Mouse (Mus musculus) testis, adult 2 months (tissue): Measurements from ENCODE around the gene Smyd4. TPM values are rescaled to one million over a fixed set of nuclear protein-coding genes. Genes with fewer than 3 reads are reported as not detected.
A peak's percentile ranks its signal among the peaks of the same experiment; 100 is the strongest.

Experiments used
- H3K27ac ChIP-seq: fragments of 200-500 bp; 2 replicates; pipeline ENCODE4 v1.5.1; 2012; ENCODE audit warnings: low read depth, low read length; ENCODE audit not compliant: control insufficient read depth, insufficient read depth
- H3K27me3 ChIP-seq: fragments of 200-500 bp; 2 replicates; pipeline ENCODE4 v1.6.1; 2012; ENCODE audit warnings: mild to moderate bottlenecking, low read length, moderate library complexity; ENCODE audit not compliant: control insufficient read depth, insufficient read depth
- H3K36me3 ChIP-seq: fragments of 200-500 bp; 2 replicates; pipeline ENCODE4 v1.6.1; 2012; ENCODE audit warnings: mild to moderate bottlenecking, low read length; ENCODE audit not compliant: control insufficient read depth, insufficient read depth
- H3K4me1 ChIP-seq: fragments of 200-500 bp; 2 replicates; pipeline ENCODE4 v1.6.1; 2012; ENCODE audit warnings: low read length; ENCODE audit not compliant: control insufficient read depth, insufficient read depth
- H3K4me3 ChIP-seq: fragments of 200-500 bp; 2 replicates; pipeline ENCODE4 v1.5.1; 2012; ENCODE audit warnings: low read depth, mild to moderate bottlenecking, low read length, moderate library complexity, mixed read lengths; ENCODE audit not compliant: control insufficient read depth
- CTCF ChIP-seq: fragments of 200-500 bp; IDR thresholded peaks from 2 replicates; pipeline ENCODE4 v1.5.1; 2012; ENCODE audit warnings: low read depth, mild to moderate bottlenecking, inconsistent platforms, low read length, moderate library complexity; ENCODE audit not compliant: control insufficient read depth, insufficient read depth, insufficient replicate concordance
- POLR2A ChIP-seq: fragments of 200-500 bp; IDR thresholded peaks from 2 replicates; pipeline ENCODE4 v1.6.1; 2012; ENCODE audit warnings: low read depth, mild to moderate bottlenecking, inconsistent platforms, low read length, moderate library complexity; ENCODE audit not compliant: control insufficient read depth
- polyA plus RNA-seq: library from polyadenylated mRNA; depleted of rRNA; stranded (reverse); fragments of >200 nt; gene quantifications from 2 replicates; pipeline ENCODE4 v1.2.3, GENCODE M21; 2012; rRNA removed

The Smyd4 gene
- polyA plus RNA-seq: 1.8 and 2.1 TPM in 2 replicates

DNA sequence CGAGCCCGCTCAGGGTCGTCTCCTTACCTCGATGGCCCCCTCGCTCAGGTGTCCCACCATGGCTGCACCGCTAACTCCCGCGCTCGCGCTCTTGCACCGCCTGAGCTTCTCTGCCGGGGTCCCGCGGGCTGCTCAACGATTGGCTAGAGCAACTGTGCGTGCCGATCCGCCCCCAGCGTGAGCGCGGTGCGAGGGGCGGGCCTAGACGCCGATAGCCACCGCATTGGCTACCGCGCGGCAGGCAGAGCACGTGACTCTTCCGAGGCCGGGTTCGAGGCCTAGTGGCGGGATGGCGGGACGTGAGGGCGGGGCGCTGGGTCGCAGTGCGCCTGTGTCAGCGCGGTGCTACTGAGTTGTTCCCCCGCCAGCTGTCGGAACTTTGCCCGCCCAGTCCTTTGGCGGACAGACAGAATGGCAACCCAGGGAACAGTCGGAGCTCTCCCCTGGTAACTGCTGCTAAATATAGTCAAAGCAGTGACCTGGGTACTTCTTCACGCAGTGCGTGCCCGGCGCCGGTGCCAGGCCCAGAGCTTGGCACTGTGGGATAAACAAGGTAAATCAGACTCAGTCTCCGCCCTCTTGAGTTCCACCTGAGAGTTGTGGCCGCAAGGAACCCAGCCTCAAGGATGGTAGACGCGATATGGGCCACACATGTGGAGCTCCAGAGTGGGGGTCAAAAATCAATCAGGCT, at the start of gene Smyd4, which contains the start of gene Rpa1:
Gene Smyd4 (plus strand): TSS at position 235 of the 691 bp plus-strand sequence.
Gene Rpa1 (minus strand): TSS at position 126 of the 691 bp plus-strand sequence.
- Histone ChIP-seq H3K27ac (peak within 1 kb of the TSS; percentile 86), H3K36me3 (no peaks in the 10 kb centered on the region), H3K27me3 (no peaks in the 10 kb centered on the region), H3K4me1 (peaks cover 5% of the 10 kb centered on the region; the same call in 1 of the 2 replicates), H3K4me3 (peak within 1 kb of the TSS; percentile 88)
- peak; percentile 74 for TF ChIP-seq POLR2A
- no peak for TF ChIP-seq CTCF

DNA sequence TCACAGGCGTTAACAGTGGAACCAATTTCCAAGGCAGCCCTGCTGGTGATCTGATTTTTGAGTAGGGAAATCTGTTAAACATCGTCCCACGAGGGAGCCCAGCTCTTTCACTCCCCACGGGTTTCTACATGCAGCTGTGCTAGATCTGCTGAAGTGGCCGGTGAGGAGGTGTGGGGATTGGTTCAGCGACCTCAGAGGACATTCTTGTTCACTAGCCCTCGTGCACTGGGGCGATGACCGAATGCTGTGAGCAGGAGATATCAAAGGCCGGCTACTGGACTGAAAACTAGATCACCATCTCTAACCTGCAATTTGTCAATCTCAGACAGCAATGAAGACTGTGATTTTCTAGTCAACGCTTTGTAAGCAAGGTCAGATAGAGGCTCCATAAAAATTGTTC, 49.7 kb upstream of the Smyd4 start:
- Histone ChIP-seq H3K27ac (no peak overlapping the region), H3K36me3 (peaks cover 1% of the 10 kb centered on the region), H3K27me3 (no peaks in the 10 kb centered on the region), H3K4me3 (no peak overlapping the region), H3K4me1 (no peaks in the 10 kb centered on the region)
- TF ChIP-seq POLR2A: no peak
- TF ChIP-seq CTCF: no peak

DNA sequence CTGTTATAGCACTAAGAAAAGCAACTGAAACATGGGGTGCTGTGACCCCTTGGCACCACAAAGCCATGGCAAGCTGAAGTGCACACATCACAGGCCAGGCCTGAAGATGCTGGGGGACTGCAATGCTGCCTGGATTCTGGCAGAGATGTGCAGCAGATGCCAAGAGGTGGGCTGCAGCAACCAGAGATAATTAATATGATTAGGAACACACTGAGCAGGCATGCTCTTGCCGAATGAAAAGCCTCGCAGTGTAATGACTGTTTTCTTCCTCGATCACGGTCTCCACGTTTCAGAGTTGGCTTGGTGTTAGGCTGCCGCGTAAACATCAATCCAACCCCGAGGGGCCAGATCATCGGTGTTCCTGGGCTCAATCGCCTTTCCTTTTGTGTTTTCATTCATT, 48.4 kb upstream of the Smyd4 start:
- H3K4me1 ChIP-seq: no peaks in the 10 kb centered on the region
- H3K36me3 ChIP-seq: peaks cover 1% of the 10 kb centered on the region
- no peak for TF ChIP-seq POLR2A
- no peak for TF ChIP-seq CTCF
- no peaks in the 10 kb centered on the region for H3K27me3 ChIP-seq
- no peak overlapping the region for H3K27ac ChIP-seq
- H3K4me3 ChIP-seq: no peak overlapping the region

DNA sequence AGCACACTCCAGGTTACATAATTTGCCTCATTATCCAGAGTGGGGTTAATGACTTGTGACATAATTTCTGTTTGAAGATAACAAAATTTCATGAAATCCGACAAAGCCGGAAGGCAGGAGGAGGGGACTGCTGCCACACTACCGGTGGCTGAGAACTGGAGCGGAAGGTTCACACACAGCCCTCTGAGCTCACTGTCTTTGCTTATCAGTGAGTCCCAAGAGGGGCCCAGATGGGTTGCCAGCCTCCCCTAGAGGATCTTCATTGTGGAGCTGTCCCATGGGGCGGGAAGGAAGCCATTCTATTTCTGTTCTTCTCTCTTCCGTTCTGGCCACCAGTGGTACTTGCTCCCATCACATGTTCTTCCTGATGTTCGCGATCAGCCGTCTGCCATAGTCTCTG, 47.3 kb upstream of the Smyd4 start:
- no peak overlapping the region for H3K4me3 ChIP-seq
- no peak overlapping the region for H3K27ac ChIP-seq
- peaks cover 1% of the 10 kb centered on the region for H3K36me3 ChIP-seq
- TF ChIP-seq CTCF: no peak
- TF ChIP-seq POLR2A: no peak
- no peaks in the 10 kb centered on the region for H3K4me1 ChIP-seq
- H3K27me3 ChIP-seq: no peaks in the 10 kb centered on the region

DNA sequence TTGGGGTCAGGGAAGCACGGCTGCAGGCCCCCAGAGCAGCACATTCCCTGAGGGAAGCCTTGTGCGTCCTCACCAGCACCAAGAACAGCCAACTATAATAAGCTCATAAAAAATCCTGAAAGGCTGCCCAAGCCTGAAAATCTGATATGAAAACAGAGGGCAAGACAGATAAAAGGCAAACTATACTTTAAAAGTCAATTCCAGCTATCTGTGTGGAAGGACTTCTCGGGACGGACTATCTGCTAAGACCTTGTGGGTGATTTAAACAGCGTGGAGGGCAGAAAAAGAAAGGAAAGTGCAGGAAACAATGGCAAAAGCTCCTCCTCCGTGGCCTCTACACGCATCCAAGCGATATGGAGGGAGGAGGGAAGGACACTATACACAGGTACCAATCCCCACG, 43.4 kb upstream of the Smyd4 start:
- peaks cover 1% of the 10 kb centered on the region for H3K36me3 ChIP-seq

DNA sequence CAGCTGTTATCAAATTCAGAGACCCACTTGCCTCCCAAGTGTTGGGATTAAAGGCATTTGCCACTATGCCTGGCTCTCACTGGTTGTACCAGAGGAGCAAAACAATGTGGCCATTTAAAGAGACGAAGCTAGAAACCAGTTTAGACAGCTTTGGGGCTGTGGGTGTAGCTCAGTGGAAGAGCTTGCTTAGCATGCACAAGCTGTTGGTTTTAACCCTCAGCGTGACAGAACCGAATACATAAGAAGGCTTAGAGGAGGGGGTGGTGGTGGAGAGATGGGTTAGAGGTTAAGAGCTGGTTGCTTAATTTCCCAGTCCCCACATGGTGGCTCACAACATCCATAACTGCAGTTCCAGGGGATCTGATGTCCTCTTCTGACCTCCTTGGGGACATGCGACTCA, 39.6 kb upstream of the Smyd4 start:
- no peak for TF ChIP-seq CTCF
- no peak for TF ChIP-seq POLR2A
- H3K27ac ChIP-seq: no peak overlapping the region
- peaks cover 7% of the 10 kb centered on the region for H3K36me3 ChIP-seq
- H3K27me3 ChIP-seq: no peaks in the 10 kb centered on the region
- H3K4me1 ChIP-seq: no peaks in the 10 kb centered on the region
- no peak overlapping the region for H3K4me3 ChIP-seq

More for the DNA sequence above, 43.4 kb upstream of the Smyd4 start:
- H3K27ac ChIP-seq: no peak overlapping the region
- TF ChIP-seq CTCF (no peak), POLR2A (no peak)
- H3K27me3 ChIP-seq: no peaks in the 10 kb centered on the region
- no peak overlapping the region for H3K4me3 ChIP-seq
- no peaks in the 10 kb centered on the region for H3K4me1 ChIP-seq

DNA sequence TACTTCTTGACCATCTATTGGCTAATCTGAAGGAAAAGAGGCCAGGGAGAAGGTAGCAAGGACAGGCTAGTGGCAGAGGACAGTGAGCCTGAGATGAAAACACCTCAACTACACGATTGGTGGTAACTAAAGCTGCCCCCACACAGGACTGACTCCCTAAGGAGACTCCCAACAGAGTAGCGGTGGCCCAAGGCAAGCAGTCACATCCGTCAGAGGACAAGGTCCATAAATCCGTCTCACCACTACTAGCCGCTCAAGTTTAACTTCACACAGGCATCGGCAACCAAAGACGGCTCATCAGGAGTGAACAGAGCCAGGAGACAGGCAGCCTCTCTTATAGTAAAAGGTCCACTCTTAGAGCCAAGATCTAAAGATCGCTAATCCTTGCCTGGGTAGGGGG, 37.4 kb upstream of the Smyd4 start:
- peak overlapping the region; percentile 8; the same call in 1 of the 2 replicates for H3K4me3 ChIP-seq
- no peak overlapping the region for H3K27ac ChIP-seq
- H3K4me1 ChIP-seq: no peaks in the 10 kb centered on the region
- peaks cover 10% of the 10 kb centered on the region for H3K36me3 ChIP-seq
- TF ChIP-seq POLR2A (no peak), CTCF (no peak)
- H3K27me3 ChIP-seq: no peaks in the 10 kb centered on the region

DNA sequence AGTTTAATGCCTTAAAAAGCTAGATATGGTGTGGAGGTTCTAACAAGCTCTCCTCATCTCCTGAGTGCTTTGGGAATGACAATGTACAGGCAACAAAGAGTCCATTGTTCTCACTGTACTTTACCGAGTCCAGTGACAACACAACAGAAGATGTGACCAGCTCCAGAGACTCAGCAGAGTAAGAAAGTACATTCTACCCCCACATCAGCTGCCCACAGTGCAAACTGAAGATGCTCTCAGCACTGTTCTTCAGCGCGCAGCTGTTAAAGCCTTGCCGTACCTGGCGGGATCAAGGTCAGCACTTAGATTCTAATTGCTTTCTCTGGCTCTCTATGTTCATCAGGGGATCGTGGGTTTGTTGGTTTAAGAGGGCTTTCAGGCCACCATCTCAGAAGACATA, 36.5 kb upstream of the Smyd4 start:
- Histone ChIP-seq H3K27me3 (no peaks in the 10 kb centered on the region), H3K36me3 (peaks cover 10% of the 10 kb centered on the region), H3K4me1 (no peaks in the 10 kb centered on the region), H3K27ac (no peak overlapping the region), H3K4me3 (no peak overlapping the region)
- TF ChIP-seq POLR2A (no peak), CTCF (no peak)
